Mouse (Mus musculus) myocyte (in vitro differentiated cells): ENCODE results near the gene Frmd4a. TPM values are rescaled to one million over a fixed set of nuclear protein-coding genes. Genes with fewer than 3 reads are reported as not detected.
A peak's percentile ranks its signal among the peaks of the same experiment; 100 is the strongest.

Experiments
- H3K27me3 ChIP-seq: one replicate; pipeline ENCODE4 v1.6.1; 2011; ENCODE audit not compliant: control insufficient read depth, insufficient read depth, insufficient read length
- H3K36me3 ChIP-seq: one replicate; pipeline ENCODE4 v1.6.1; 2011; ENCODE audit not compliant: control insufficient read depth, insufficient read depth
- H3K4me2 ChIP-seq: one replicate; pipeline ENCODE4 v1.6.1; 2011; ENCODE audit warnings: low read depth, control low read depth
- H3K4me3 ChIP-seq: one replicate; pipeline ENCODE4 v1.5.1; 2011; ENCODE audit warnings: mild to moderate bottlenecking, control low read depth, moderate library complexity
- H3K79me2 ChIP-seq: one replicate; pipeline ENCODE4 v1.6.1; 2011; ENCODE audit not compliant: control insufficient read depth, insufficient read depth
- H3ac ChIP-seq: one replicate; pipeline ENCODE4 v1.6.1; 2011; ENCODE audit not compliant: control insufficient read depth, insufficient read length
- CEBPB ChIP-seq: IDR thresholded peaks from 2 replicates; pipeline ENCODE4 v1.6.1; 2011; ENCODE audit warnings: mild to moderate bottlenecking, moderate library complexity; ENCODE audit not compliant: poor library complexity, insufficient read depth, severe bottlenecking
- E2F4 ChIP-seq: IDR thresholded peaks from one replicate; pipeline ENCODE4 v1.6.1; 2011; ENCODE audit warnings: mild to moderate bottlenecking, control low read depth, moderate library complexity; ENCODE audit not compliant: insufficient read depth
- MAX ChIP-seq: IDR thresholded peaks from one replicate; pipeline ENCODE4 v1.6.1; 2011; ENCODE audit warnings: low read depth, mild to moderate bottlenecking, control low read depth
- MYOD1 ChIP-seq, 3 experiments: IDR thresholded peaks; one replicate each; pipeline ENCODE4 v1.6.1; 2011; ENCODE audit warnings: control low read depth in 2 of 3, low read depth in 2 of 3, mild to moderate bottlenecking in 2 of 3, moderate library complexity in 1 of 3; ENCODE audit not compliant: insufficient read length in 2 of 3, control insufficient read depth in 1 of 3
- MYOG ChIP-seq, 3 experiments: IDR thresholded peaks; one replicate each; pipeline ENCODE4 v1.6.1; 2011; ENCODE audit warnings: control low read depth in 2 of 3, low read depth in 2 of 3, mild to moderate bottlenecking in 2 of 3; ENCODE audit not compliant: insufficient read length in 2 of 3, control insufficient read depth in 1 of 3, insufficient read depth in 1 of 3
- POLR2A ChIP-seq: IDR thresholded peaks from one replicate; pipeline ENCODE4 v1.6.1; 2011; ENCODE audit warnings: low read depth, mild to moderate bottlenecking, control low read depth, moderate library complexity; ENCODE audit not compliant: insufficient read length
- POLR2AphosphoS2 ChIP-seq: IDR thresholded peaks from one replicate; pipeline ENCODE4 v1.6.1; 2011; ENCODE audit warnings: low read depth, control low read depth; ENCODE audit not compliant: insufficient read length
- REST ChIP-seq: IDR thresholded peaks from one replicate; pipeline ENCODE4 v1.6.1; 2011; ENCODE audit warnings: mild to moderate bottlenecking, control low read depth, moderate library complexity; ENCODE audit not compliant: insufficient read depth, insufficient read length
- SRF ChIP-seq: IDR thresholded peaks from one replicate; pipeline ENCODE4 v1.6.1; 2011; ENCODE audit warnings: low read depth; ENCODE audit not compliant: control insufficient read depth, insufficient read length
- TCF12 ChIP-seq: IDR thresholded peaks from one replicate; pipeline ENCODE4 v1.6.1; 2011; ENCODE audit warnings: mild to moderate bottlenecking, control low read depth; ENCODE audit not compliant: poor library complexity, insufficient read depth, severe bottlenecking
- TCF3 ChIP-seq: IDR thresholded peaks from one replicate; pipeline ENCODE4 v1.6.1; 2011; ENCODE audit warnings: low read depth, control low read depth; ENCODE audit not compliant: insufficient read length
- USF1 ChIP-seq: IDR thresholded peaks from one replicate; pipeline ENCODE4 v1.6.1; 2011; ENCODE audit warnings: low read depth, mild to moderate bottlenecking, control low read depth, moderate library complexity
- polyA plus RNA-seq: library from polyadenylated mRNA; unstranded; fragments of >200 nt; fragmentation: generic; extraction: Trizol; gene quantifications from one replicate; pipeline ENCODE4 v1.2.1, GENCODE M21; 2012; ENCODE audit warnings: missing spikeins

Gene Frmd4a
- polyA plus RNA-seq, 1 experiment, result 24.7 TPM

DNA sequence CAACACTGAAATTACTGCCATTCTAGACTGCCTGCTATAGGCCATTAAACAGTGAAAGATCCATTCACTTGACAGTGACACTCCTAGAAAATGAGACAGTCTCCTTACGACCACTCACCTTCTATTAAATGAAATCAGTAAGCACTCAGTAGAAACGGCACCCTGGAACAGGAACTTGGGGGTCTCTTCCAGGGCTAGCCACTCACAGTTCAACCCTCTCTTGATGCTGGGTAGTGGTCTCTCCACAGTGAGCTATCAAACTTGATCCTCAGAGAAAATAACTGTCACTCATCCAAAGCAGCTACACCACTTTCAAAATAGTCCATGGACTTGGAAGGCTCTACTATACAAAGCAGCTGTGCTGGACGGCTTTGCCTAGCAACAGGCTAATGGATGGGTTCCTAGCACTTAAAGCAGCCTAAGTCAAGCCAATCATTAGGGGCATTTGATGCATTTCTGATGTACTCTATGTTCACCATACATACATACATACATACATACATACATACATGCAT, 604.0 kb downstream of the Frmd4a start:
- no peaks in the 10 kb centered on the region for H3K79me2 ChIP-seq
- no peaks in the 10 kb centered on the region for H3K27me3 ChIP-seq
- H3K4me3 ChIP-seq, result no peak overlapping the region
- TF ChIP-seq E2F4 (no peak), REST (no peak), TCF12 (no peak), TCF3 (no peak), USF1 (no peak), POLR2A (no peak), MYOG (IDR thresholded peaks at IDR 0.05; ENCODE audit: control insufficient read depth in 1 of 3, insufficient read depth in 1 of 3, insufficient read length in 2 of 3, low read depth in 2 of 3) (no peak), POLR2AphosphoS2 (no peak), MAX (no peak), CEBPB (no peak), SRF (no peak), MYOD1 (IDR thresholded peaks at IDR 0.05; ENCODE audit: control insufficient read depth in 1 of 3, insufficient read length in 2 of 3, low read depth in 2 of 3) (no peak)
- H3K4me2 ChIP-seq, result no peak overlapping the region
- H3K36me3 ChIP-seq, result peaks cover 21% of the 10 kb centered on the region
- no peak overlapping the region for H3ac ChIP-seq

GRCm38 (mm10) chr2:4626911-4627310, 609.4 kb downstream of the Frmd4a start:
- no peak for TF ChIP-seq MAX
- TF ChIP-seq MYOG (IDR thresholded peaks at IDR 0.05; ENCODE audit: control insufficient read depth in 1 of 3, insufficient read depth in 1 of 3, insufficient read length in 2 of 3, low read depth in 2 of 3), result no peak
- Histone ChIP-seq H3K27me3 (no peaks in the 10 kb centered on the region), H3K36me3 (peaks cover 34% of the 10 kb centered on the region), H3K4me2 (no peak overlapping the region), H3K4me3 (no peak overlapping the region), H3ac (no peak overlapping the region), H3K79me2 (no peaks in the 10 kb centered on the region)

- Histone ChIP-seq H3K4me2 (no peak overlapping the region), H3K79me2 (no peaks in the 10 kb centered on the region), H3K36me3 (peaks cover 34% of the 10 kb centered on the region), H3K4me3 (no peak overlapping the region), H3K27me3 (no peaks in the 10 kb centered on the region), H3ac (no peak overlapping the region)
- TF ChIP-seq MAX (no peak), REST (no peak), POLR2AphosphoS2 (no peak), MYOG (IDR thresholded peaks at IDR 0.05; ENCODE audit: control insufficient read depth in 1 of 3, insufficient read depth in 1 of 3, insufficient read length in 2 of 3, low read depth in 2 of 3) (peak in 1 of 3 experiments; percentile 32), POLR2A (no peak), MYOD1 (IDR thresholded peaks at IDR 0.05; ENCODE audit: control insufficient read depth in 1 of 3, insufficient read length in 2 of 3, low read depth in 2 of 3) (peak in 1 of 3 experiments; percentile 59)
Observed at GRCm38 (mm10) chr2:4628920-4629319, 611.4 kb downstream of the Frmd4a start.

- H3ac ChIP-seq, result no peak overlapping the region
- no peaks in the 10 kb centered on the region for H3K79me2 ChIP-seq
- H3K27me3 ChIP-seq, result no peaks in the 10 kb centered on the region
- H3K4me3 ChIP-seq, result no peak overlapping the region
- peaks cover 32% of the 10 kb centered on the region for H3K36me3 ChIP-seq
- no peak overlapping the region for H3K4me2 ChIP-seq
- TF ChIP-seq MAX, result no peak
Observed at GRCm38 (mm10) chr2:4629470-4629869, 612.0 kb downstream of the Frmd4a start.

DNA sequence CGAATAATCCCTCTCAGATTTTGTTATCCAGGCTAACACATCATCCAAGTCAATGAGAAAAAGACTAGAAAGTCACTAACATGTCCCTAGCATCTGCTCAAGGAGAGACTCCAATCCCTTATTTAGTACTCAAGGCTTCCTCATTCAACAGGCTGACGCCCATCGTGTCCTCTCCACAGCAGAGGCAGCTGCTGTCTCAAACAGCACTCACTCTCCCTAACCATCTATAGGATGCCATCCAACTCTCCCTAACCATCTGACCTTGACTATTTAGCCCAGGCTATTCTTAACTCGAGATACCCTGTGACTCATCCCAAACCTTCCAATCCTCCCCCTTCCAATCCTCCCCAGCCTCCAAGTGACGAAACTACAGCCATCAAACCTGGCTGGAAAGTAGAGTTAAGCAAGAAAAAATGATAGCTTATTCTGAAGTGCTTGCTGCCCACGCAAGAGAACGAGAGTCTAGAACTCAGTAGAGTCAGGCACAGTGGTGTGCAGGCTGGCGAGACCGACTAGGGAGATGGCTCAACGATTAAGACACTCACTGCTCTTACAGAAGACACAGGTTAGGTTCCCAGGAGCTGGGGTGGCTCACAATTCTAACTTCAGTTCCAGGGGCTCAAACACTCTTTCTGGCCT, 612.8 kb downstream of the Frmd4a start:
- Histone ChIP-seq H3K79me2 (no peaks in the 10 kb centered on the region), H3K27me3 (no peaks in the 10 kb centered on the region), H3K36me3 (peaks cover 35% of the 10 kb centered on the region), H3K4me2 (no peak overlapping the region), H3ac (no peak overlapping the region), H3K4me3 (no peak overlapping the region)
- TF ChIP-seq E2F4 (no peak), TCF12 (no peak), CEBPB (no peak), MYOG (IDR thresholded peaks at IDR 0.05; ENCODE audit: control insufficient read depth in 1 of 3, insufficient read depth in 1 of 3, insufficient read length in 2 of 3, low read depth in 2 of 3) (peak in 2 of 3 experiments; percentile 33 to 66), USF1 (no peak), POLR2AphosphoS2 (no peak), MAX (no peak), TCF3 (no peak), SRF (no peak), MYOD1 (IDR thresholded peaks at IDR 0.05; ENCODE audit: control insufficient read depth in 1 of 3, insufficient read length in 2 of 3, low read depth in 2 of 3) (peak in 1 of 3 experiments; percentile 62), REST (no peak)
